In the genomic region with DNA sequence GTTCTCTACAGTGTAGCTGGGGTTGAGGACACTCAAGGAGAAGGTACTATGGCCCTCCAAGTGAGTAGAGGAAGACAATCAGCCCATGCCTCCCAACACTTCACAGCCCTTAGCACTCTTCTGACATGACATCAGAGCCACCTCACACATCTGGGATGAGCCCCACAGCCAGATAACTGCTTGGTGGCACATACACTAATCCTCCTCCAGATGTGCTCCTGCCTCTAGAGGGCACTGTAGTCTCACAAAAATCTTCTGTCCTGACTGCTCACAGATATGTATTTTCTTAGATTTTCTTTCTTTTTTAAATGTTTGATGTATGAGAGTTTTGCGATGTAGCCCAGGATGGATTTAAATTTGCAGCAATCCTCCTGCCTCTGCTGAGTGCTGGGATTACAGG, we compare ENCODE assay signal across 8 mouse cellular contexts. TPM values are rescaled to one million over a fixed set of nuclear protein-coding genes. Genes with fewer than 3 reads are reported as not detected.
DNase-seq lines count a peak whose midpoint lies in the region.

No protein-coding gene starts in this region.

- peak; percentile 56 for DNase-seq in gastrocnemius, adult 18-20 months (ENCODE audit: low spot score)
- DNase-seq in gastrocnemius, postnatal 25 days: no peak
- DNase-seq in 3T3-L1 (ENCODE audit: low read depth, low spot score): peak; percentile 74
- DNase-seq in MN1 (ENCODE audit: low spot score): peak; percentile 74
- peak; percentile 19 for DNase-seq in embryo, embryonic 11.5 days (ENCODE audit: low read depth, low spot score)
- peak; percentile 47 to 76 for DNase-seq in kidney, postnatal 36 days
- peak; percentile 86 for DNase-seq in naive thymus-derived CD4-positive, alpha-beta T cell, adult 2 months (ENCODE audit: low read depth)
- no peak for DNase-seq in urinary bladder, postnatal 25 days (ENCODE audit: low spot score)

RNA-seq across cellular contexts. Expression of a gene that starts 11.1 kb away (rescaled TPM):
- 10 to 100 TPM; 25.3 to 30.6 TPM for total RNA-seq in gastrocnemius, adult 18-20 months (2021)
- 10 to 100 TPM; 25.2 to 26.4 TPM for total RNA-seq in gastrocnemius, postnatal 25 days (2021)

RNA-seq across cellular contexts. Expression of a gene that starts 24.2 kb away (rescaled TPM):
- total RNA-seq in gastrocnemius, adult 18-20 months (2021): 10 to 100 TPM; 27.7 to 28.6 TPM
- total RNA-seq in gastrocnemius, postnatal 25 days (2021): 10 to 100 TPM; 22.4 to 25.6 TPM

Comparison
In these comparisons a context has a peak if more than half of its experiments do, and no peak if none do; other contexts are left out.
1. DNase-seq: peak in gastrocnemius, adult 18-20 months (single experiment), 3T3-L1 (single experiment), MN1 (single experiment), embryo, embryonic 11.5 days (single experiment), kidney, postnatal 36 days (2 of 2) and naive thymus-derived CD4-positive, alpha-beta T cell, adult 2 months (single experiment); none in gastrocnemius, postnatal 25 days (single experiment) and urinary bladder, postnatal 25 days (single experiment).